Mouse (Mus musculus) heart, adult 2 months (tissue): ENCODE measurements around the gene Erbb3. TPM values are rescaled to one million over a fixed set of nuclear protein-coding genes. Genes with fewer than 3 reads are reported as not detected.
A peak's percentile ranks its signal among the peaks of the same experiment; 100 is the strongest.

Experiments used
- DNase-seq, 2 experiments: peaks; one replicate each; pipeline ENCODE4 v3.0.0; 2021
- H3K27ac ChIP-seq: fragments of 200-600 bp; 2 replicates; pipeline ENCODE4 v1.8.1; 2022
- H3K27me3 ChIP-seq: fragments of 200-500 bp; 2 replicates; pipeline ENCODE4 v1.6.1; 2012; ENCODE audit warnings: mild to moderate bottlenecking, low read length, inconsistent platforms, mixed read lengths; ENCODE audit not compliant: control insufficient read depth, insufficient read depth
- H3K36me3 ChIP-seq: fragments of 200-500 bp; 2 replicates; pipeline ENCODE4 v1.6.1; 2012; ENCODE audit warnings: low read length, inconsistent platforms; ENCODE audit not compliant: control insufficient read depth, insufficient read depth
- H3K4me1 ChIP-seq: fragments of 200-500 bp; 2 replicates; pipeline ENCODE4 v1.6.1; 2011; ENCODE audit warnings: low read length; ENCODE audit not compliant: control insufficient read depth, insufficient read depth
- H3K4me3 ChIP-seq: fragments of 200-600 bp; 2 replicates; pipeline ENCODE4 v1.8.1; 2022
- H3K79me2 ChIP-seq: fragments of 200-500 bp; replicated peaks from 2 replicates; pipeline ENCODE4 v1.6.1; 2012; ENCODE audit warnings: mild to moderate bottlenecking, inconsistent platforms, low read length, moderate library complexity, mixed read lengths; ENCODE audit not compliant: control insufficient read depth, insufficient read depth
- H3K9ac ChIP-seq: fragments of 200-500 bp; 2 replicates; pipeline ENCODE4 v1.6.1; 2012; ENCODE audit warnings: low read depth, mild to moderate bottlenecking, control low read depth, inconsistent platforms, low read length, mixed read lengths
- CTCF ChIP-seq: fragments of 200-600 bp; IDR thresholded peaks from 2 replicates; pipeline ENCODE4 v1.8.1; 2022; ENCODE audit warnings: antibody characterized with exemption, mild to moderate bottlenecking, moderate library complexity
- EP300 ChIP-seq: fragments of 200-500 bp; IDR thresholded peaks from 2 replicates; pipeline ENCODE4 v1.6.1; 2011; ENCODE audit warnings: low read depth, low read length, control low read depth; ENCODE audit not compliant: insufficient read depth
- POLR2A ChIP-seq: fragments of 200-500 bp; IDR thresholded peaks from 2 replicates; pipeline ENCODE4 v1.6.1; 2011; ENCODE audit warnings: mild to moderate bottlenecking, low read depth, low read length, control low read depth; ENCODE audit not compliant: insufficient read depth
- WGBS: fragments of 180-500 bp; shearing (Covaris S2); methylation state at CpG from one replicate; pipeline ENCODE4 v1.1.7; 2018; 5-methylcytosine and 5-hydroxymethylcytosine counted together
- intact Hi-C: fragments of 180-260 bp; cut with DNase I; formaldehyde crosslinking; loops from one replicate; pipeline ENCODE4 v1.15.1; 2025
- polyA plus RNA-seq: library from polyadenylated mRNA; depleted of rRNA; stranded (reverse); fragments of >200 nt; gene quantifications from 2 replicates; pipeline ENCODE4 v1.2.3, GENCODE M21; 2012
- total RNA-seq, 2 experiments: library from RNA; stranded (reverse); gene quantifications; 2 replicates each; pipeline ENCODE4 v1.2.3; 2021

Gene Erbb3
- total and polyA plus RNA-seq, 3 experiments: 5.5 to 8.2 (median 6.3) TPM

GRCm38 (mm10) chr10:128545570-128545898, 43.9 kb downstream of the Erbb3 start:
- WGBS: 88% methylated on average over 3 of the region's 3 CpGs
- H3K79me2 ChIP-seq: peaks cover 3% of the 10 kb centered on the region; the same call in 1 of the 2 replicates
- H3K27ac ChIP-seq: no peak overlapping the region
- H3K4me1 ChIP-seq: peaks cover 4% of the 10 kb centered on the region
- no peak for DNase-seq
- no peaks in the 10 kb centered on the region for H3K27me3 ChIP-seq
- H3K4me3 ChIP-seq: no peak overlapping the region
- TF ChIP-seq CTCF (no peak), POLR2A (no peak), EP300 (no peak)
- H3K36me3 ChIP-seq: peaks cover 8% of the 10 kb centered on the region
- H3K9ac ChIP-seq: no peak overlapping the region
- intact Hi-C loops: loop anchor here (5.0 to 10.0 kb wide), 2 partner anchors 127 to 259 kb away; partner anchors contain the start of genes Dnajc14, Suox and Tmem198b

GRCm38 (mm10) chr10:128544674-128545569, 44.5 kb downstream of the Erbb3 start:
- 91% methylated on average over 37 of the region's 37 CpGs for WGBS
- TF ChIP-seq EP300 (no peak), CTCF (no peak), POLR2A (no peak)

GRCm38 (mm10) chr10:128544151-128544657, 45.2 kb downstream of the Erbb3 start:
- Histone ChIP-seq H3K27ac (no peak overlapping the region), H3K4me3 (no peak overlapping the region), H3K79me2 (peaks cover 3% of the 10 kb centered on the region; the same call in 1 of the 2 replicates), H3K4me1 (peaks cover 3% of the 10 kb centered on the region; the same call in 1 of the 2 replicates), H3K36me3 (peaks cover 8% of the 10 kb centered on the region), H3K9ac (no peak overlapping the region), H3K27me3 (no peaks in the 10 kb centered on the region)
- no peak for DNase-seq
- intact Hi-C loops: loop anchor here (10.0 kb wide), 1 partner anchor 261 kb away; the partner anchor contains the start of genes Dnajc14 and Tmem198b
- WGBS: 96% methylated on average over 15 of the region's 15 CpGs
- TF ChIP-seq EP300: no peak
- TF ChIP-seq POLR2A: no peak
- no peak for TF ChIP-seq CTCF

More at GRCm38 (mm10) chr10:128544674-128545569, 44.5 kb downstream of the Erbb3 start:
- Histone ChIP-seq H3K36me3 (peaks cover 8% of the 10 kb centered on the region), H3K79me2 (peaks cover 3% of the 10 kb centered on the region; the same call in 1 of the 2 replicates), H3K27me3 (no peaks in the 10 kb centered on the region), H3K27ac (no peak overlapping the region), H3K9ac (no peak overlapping the region), H3K4me3 (no peak overlapping the region), H3K4me1 (peaks cover 4% of the 10 kb centered on the region)
- intact Hi-C loops: loop anchor here (5.0 to 10.0 kb wide), 2 partner anchors 127 to 260 kb away; partner anchors contain the start of genes Dnajc14, Suox and Tmem198b
- peak in 1 of 2 experiments; percentile 11 for DNase-seq

DNA sequence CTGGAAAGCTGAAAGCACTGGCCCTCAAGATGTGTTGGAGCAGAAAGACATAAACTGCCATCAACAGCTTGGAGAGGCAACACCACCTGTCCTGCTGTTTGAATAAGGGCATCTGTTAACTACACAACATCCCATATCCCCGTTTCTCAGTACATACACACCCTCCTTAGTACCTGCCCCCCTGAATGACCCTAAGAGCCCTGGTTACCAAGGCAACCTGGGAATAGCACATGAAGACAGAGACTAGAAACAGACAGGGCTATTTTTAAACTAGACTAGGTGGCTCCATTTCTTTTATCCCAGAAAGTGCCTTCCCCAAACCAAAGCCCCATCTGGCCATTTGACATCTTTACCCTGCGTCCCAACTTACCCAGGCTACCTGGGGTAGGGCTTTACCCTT, 46.4 kb downstream of the Erbb3 start:
- intact Hi-C loops: loop anchor here (10.0 kb wide), 1 partner anchor 262 kb away; the partner anchor contains the start of genes Dnajc14 and Tmem198b

GRCm38 (mm10) chr10:128538340-128538870, 51.0 kb downstream of the Erbb3 start:
- peaks cover 1% of the 10 kb centered on the region for H3K36me3 ChIP-seq
- peaks cover 4% of the 10 kb centered on the region for H3K4me1 ChIP-seq
- TF ChIP-seq POLR2A: no peak
- TF ChIP-seq CTCF: no peak
- no peak for TF ChIP-seq EP300
- no peaks in the 10 kb centered on the region for H3K79me2 ChIP-seq
- no peak for DNase-seq
- H3K27me3 ChIP-seq: no peaks in the 10 kb centered on the region
- H3K9ac ChIP-seq: no peak overlapping the region
- H3K4me3 ChIP-seq: no peak overlapping the region
- WGBS: 94% methylated on average over 1 of the region's 1 CpGs
- intact Hi-C loops: loop anchor here (5.0 kb wide), 1 partner anchor 131 kb away; no protein-coding TSS in a partner anchor
- no peak overlapping the region for H3K27ac ChIP-seq

More for the DNA sequence above, 46.4 kb downstream of the Erbb3 start:
- WGBS: 48% methylated on average over 2 of the region's 2 CpGs
- TF ChIP-seq CTCF (no peak), POLR2A (no peak), EP300 (no peak)
- no peak overlapping the region for H3K9ac ChIP-seq
- DNase-seq: no peak
- H3K4me1 ChIP-seq: peaks cover 3% of the 10 kb centered on the region; the same call in 1 of the 2 replicates
- H3K4me3 ChIP-seq: no peak overlapping the region
- peaks cover 8% of the 10 kb centered on the region for H3K36me3 ChIP-seq
- no peak overlapping the region for H3K27ac ChIP-seq
- peaks cover 3% of the 10 kb centered on the region; the same call in 1 of the 2 replicates for H3K79me2 ChIP-seq
- no peaks in the 10 kb centered on the region for H3K27me3 ChIP-seq
